8 mouse cellular contexts compared by ENCODE assay signal in genomic region chr2:83742210-83742609, GRCm38 (mm10). TPM values are rescaled to one million over a fixed set of nuclear protein-coding genes. Genes with fewer than 3 reads are reported as not detected.
A peak's percentile ranks its signal among the peaks of the same experiment; 100 is the strongest.
DNase-seq lines count a peak whose midpoint lies in the region; ATAC-seq and TF ChIP-seq lines count a peak whose summit lies in the region.

No protein-coding gene starts in this region.

- no peak overlapping the region for H3K4me3 ChIP-seq in neural tube, embryonic 13.5 days
- no peak overlapping the region for H3K4me3 ChIP-seq in stomach, postnatal 0 days (ENCODE audit: low read depth, low read length)

- peaks cover under 1% of the 10 kb centered on the region; the same call in 1 of the 2 replicates for H3K36me3 ChIP-seq in neural tube, embryonic 13.5 days
- no peaks in the 10 kb centered on the region; the same call in 1 of the 2 replicates for H3K36me3 ChIP-seq in stomach, postnatal 0 days (ENCODE audit: control insufficient read depth, insufficient read depth, low read length)

- H3K27ac ChIP-seq in neural tube, embryonic 13.5 days (replicated peaks) = 0 out of 2 replicates have a peak overlapping the region, but pooled peaks have one; percentile 2
- H3K27ac ChIP-seq in stomach, postnatal 0 days (replicated peaks) = no peak overlapping the region

- H3K9ac ChIP-seq in neural tube, embryonic 13.5 days = no peak overlapping the region
- H3K9ac ChIP-seq in stomach, postnatal 0 days (ENCODE audit: low read length) = no peak overlapping the region

- no peak for TF ChIP-seq CTCF in stomach, postnatal 0 days (IDR thresholded peaks at IDR 0.05; ENCODE audit: low read depth)

- 48% methylated on average over 9 of the region's 9 CpGs for WGBS in neural tube, embryonic 13.5 days
- 39% methylated on average over 9 of the region's 9 CpGs for WGBS in stomach, postnatal 0 days

- peaks cover 19% of the 10 kb centered on the region for H3K4me1 ChIP-seq in neural tube, embryonic 13.5 days (replicated peaks)
- H3K4me1 ChIP-seq in stomach, postnatal 0 days (replicated peaks; ENCODE audit: control insufficient read depth, insufficient read depth) = no peaks in the 10 kb centered on the region

- DNase-seq in gastrocnemius, postnatal 25 days = peak; percentile 8
- DNase-seq in gastrocnemius, adult 18-20 months (ENCODE audit: low spot score) = no peak
- DNase-seq in neural tube, embryonic 10.5 days (ENCODE audit: extremely low spot score, low spot score) = no peak
- DNase-seq in left cerebral cortex, postnatal 36 days (ENCODE audit: low spot score in 2 of 2) = peak; percentile 47 to 66
- DNase-seq in stomach, postnatal 0 days (ENCODE audit: low spot score) = peak; percentile 48
- DNase-seq in gastrocnemius, postnatal 4 days (ENCODE audit: low spot score in 2 of 2) = no peak
- DNase-seq in thymus, postnatal 36 days = no peak

- no peak overlapping the region for H3K4me2 ChIP-seq in neural tube, embryonic 13.5 days
- H3K4me2 ChIP-seq in stomach, postnatal 0 days (replicated peaks; ENCODE audit: low read depth) = no peak overlapping the region

- H3K9me3 ChIP-seq in neural tube, embryonic 13.5 days = no peaks in the 10 kb centered on the region
- no peaks in the 10 kb centered on the region for H3K9me3 ChIP-seq in stomach, postnatal 0 days (ENCODE audit: control insufficient read depth, low read length)

- H3K27me3 ChIP-seq in neural tube, embryonic 13.5 days = no peaks in the 10 kb centered on the region
- H3K27me3 ChIP-seq in stomach, postnatal 0 days (ENCODE audit: control insufficient read depth, insufficient read depth, low read length) = no peaks in the 10 kb centered on the region

- peak; percentile 27; the same call in 1 of the 2 replicates for ATAC-seq in neural tube, embryonic 13.5 days (ENCODE audit: low read depth)
- peak; percentile 54; the same call in 1 of the 2 replicates for ATAC-seq in stomach, postnatal 0 days (ENCODE audit: low FRiP score, low TSS enrichment)

- no peak for TF ChIP-seq EP300 in stomach, postnatal 0 days (optimal IDR thresholded peaks at IDR 0.05)

- intact Hi-C loops in left cerebral cortex, postnatal 36 days (cut with DNase I) = no loop called here

RNA-seq across cellular contexts. Expression of gene Itgav, which starts 18.0 kb away (rescaled TPM):
- total RNA-seq in gastrocnemius, postnatal 25 days (2021) = 10 to 100 TPM; 44.2 to 45.6 TPM
- total RNA-seq in gastrocnemius, adult 18-20 months (2021) = 10 to 100 TPM; 36.8 to 50.6 TPM
- 32.7 and 36.2 TPM in 2 replicates for polyA plus RNA-seq in neural tube, embryonic 13.5 days (2015; fragmentation: Nextera tagmentation; extraction: Ambion mirVana)
- 100 to 1,000 TPM; 133 to 134 TPM for total RNA-seq in left cerebral cortex, postnatal 36 days (2021)
- polyA plus RNA-seq in stomach, postnatal 0 days (2015; fragmentation: Nextera tagmentation; extraction: Ambion mirVana) = 69.8 and 74.3 TPM in 2 replicates
- total RNA-seq in gastrocnemius, postnatal 4 days (2021) = 10 to 100 TPM; 69.8 to 73.2 TPM

Comparison
In these comparisons a context has a peak if more than half of its experiments do, and no peak if none do; other contexts are left out.
1. DNase-seq: peak in gastrocnemius, postnatal 25 days (single experiment), left cerebral cortex, postnatal 36 days (2 of 2) and stomach, postnatal 0 days (single experiment); none in gastrocnemius, adult 18-20 months (single experiment), neural tube, embryonic 10.5 days (single experiment), gastrocnemius, postnatal 4 days (0 of 2) and thymus, postnatal 36 days (0 of 2).